Mouse (Mus musculus) C2C12 (cell line): ENCODE results near the gene Bri3. TPM values are rescaled to one million over a fixed set of nuclear protein-coding genes. Genes with fewer than 3 reads are reported as not detected.

ENCODE experiments used
- H3K27me3 ChIP-seq: one replicate; pipeline ENCODE4 v1.6.1; 2011; ENCODE audit not compliant: control insufficient read depth, insufficient read depth, insufficient read length
- H3K36me3 ChIP-seq: one replicate; pipeline ENCODE4 v1.6.1; 2011; ENCODE audit not compliant: control insufficient read depth, insufficient read depth
- H3K4me3 ChIP-seq: one replicate; pipeline ENCODE4 v1.5.1; 2011; ENCODE audit warnings: mild to moderate bottlenecking, control low read depth; ENCODE audit not compliant: poor library complexity, insufficient read depth, severe bottlenecking
- H3K79me2 ChIP-seq: one replicate; pipeline ENCODE4 v1.6.1; 2011; ENCODE audit not compliant: control insufficient read depth, insufficient read depth
- H3K79me3 ChIP-seq: one replicate; pipeline ENCODE4 v1.6.1; 2011; ENCODE audit warnings: low read depth, control low read depth
- H3ac ChIP-seq: one replicate; pipeline ENCODE3; 2011; ENCODE audit warnings: low read depth; ENCODE audit not compliant: control insufficient read depth, insufficient read length
- CEBPB ChIP-seq: IDR thresholded peaks from one replicate; pipeline ENCODE4 v1.6.1; 2011; ENCODE audit warnings: low read depth, mild to moderate bottlenecking, control low read depth, moderate library complexity
- CTCF ChIP-seq: IDR thresholded peaks from one replicate; pipeline ENCODE4 v1.5.1; 2011; ENCODE audit not compliant: control insufficient read depth, insufficient read depth, insufficient read length
- FOSL1 ChIP-seq: IDR thresholded peaks from one replicate; pipeline ENCODE4 v1.8.0; 2011; ENCODE audit warnings: mild to moderate bottlenecking, low read length; ENCODE audit not compliant: poor library complexity, insufficient read depth, severe bottlenecking
- MAX ChIP-seq: IDR thresholded peaks from one replicate; pipeline ENCODE4 v1.6.1; 2011; ENCODE audit warnings: mild to moderate bottlenecking, control low read depth
- MYOD1 ChIP-seq: IDR thresholded peaks from one replicate; pipeline ENCODE4 v1.6.1; 2011; ENCODE audit warnings: low read depth; ENCODE audit not compliant: control insufficient read depth, insufficient read length
- MYOG ChIP-seq: IDR thresholded peaks from one replicate; pipeline ENCODE4 v1.6.1; 2011; ENCODE audit not compliant: control insufficient read depth, insufficient read length; ENCODE audit errors: extremely low read depth
- USF1 ChIP-seq: IDR thresholded peaks from one replicate; pipeline ENCODE4 v1.6.1; 2011; ENCODE audit warnings: low read depth, mild to moderate bottlenecking, control low read depth, moderate library complexity
- polyA plus RNA-seq: library from polyadenylated mRNA; unstranded; fragments of >200 nt; fragmentation: generic; extraction: Trizol; gene quantifications from one replicate; pipeline ENCODE4 v1.2.1, GENCODE M21; 2012; ENCODE audit warnings: missing spikeins

The Bri3 gene
- polyA plus RNA-seq, 1 experiment = 121 TPM

DNA sequence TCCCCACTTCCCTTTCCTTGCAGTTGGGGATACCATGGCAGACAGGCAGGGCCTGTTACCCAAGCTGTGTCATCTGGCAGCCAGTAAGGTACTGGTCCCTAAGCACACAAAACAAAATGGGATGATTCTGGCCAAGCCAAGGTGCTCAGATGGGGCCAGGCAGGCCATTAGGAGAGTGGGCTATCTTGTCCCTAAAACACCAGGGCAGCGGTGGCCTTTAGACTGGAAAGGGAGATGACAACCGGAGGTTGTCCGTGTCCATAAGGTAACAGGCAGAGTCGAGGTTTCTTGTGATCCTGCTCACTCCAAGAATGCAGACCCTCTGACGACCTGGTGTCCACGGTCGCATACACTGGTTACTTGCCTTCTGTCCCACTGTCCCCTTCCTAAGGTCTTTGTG is 25.7 kb downstream of the Bri3 start:
- H3K79me2 ChIP-seq = peaks cover 3% of the 10 kb centered on the region
- no peak overlapping the region for H3K4me3 ChIP-seq
- no peak overlapping the region for H3ac ChIP-seq
- no peaks in the 10 kb centered on the region for H3K79me3 ChIP-seq
- H3K36me3 ChIP-seq = peaks cover 32% of the 10 kb centered on the region
- TF ChIP-seq USF1 = no peak
- no peak for TF ChIP-seq MYOD1
- TF ChIP-seq FOSL1 = no peak
- no peaks in the 10 kb centered on the region for H3K27me3 ChIP-seq

DNA sequence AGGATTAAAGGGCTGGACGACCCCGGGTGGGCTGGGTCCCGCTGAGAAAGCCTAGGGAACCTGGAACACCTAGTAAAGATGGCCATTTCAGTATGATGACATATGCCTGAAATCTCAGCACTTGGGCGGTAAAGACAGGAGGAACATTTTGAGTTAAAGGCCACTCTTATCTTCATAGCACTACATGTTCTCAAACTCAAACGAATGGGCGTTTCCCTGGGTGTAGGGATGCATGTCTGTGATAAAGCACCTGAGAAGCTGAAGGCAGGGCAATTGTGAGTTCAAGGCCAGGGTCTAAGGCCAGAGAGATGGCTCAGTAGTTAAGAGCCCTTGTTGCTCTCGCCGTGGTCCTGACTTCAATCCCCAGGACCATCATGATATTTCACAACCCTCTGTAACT is 26.2 kb downstream of the Bri3 start:
- TF ChIP-seq FOSL1 = no peak

GRCm38 (mm10) chr5:144271118-144271517 is 26.9 kb downstream of the Bri3 start:
- Histone ChIP-seq H3ac (no peak overlapping the region), H3K36me3 (peaks cover 27% of the 10 kb centered on the region), H3K4me3 (no peak overlapping the region), H3K79me3 (no peaks in the 10 kb centered on the region), H3K27me3 (no peaks in the 10 kb centered on the region), H3K79me2 (no peaks in the 10 kb centered on the region)
- TF ChIP-seq USF1 (no peak), MAX (no peak), MYOD1 (no peak), MYOG (no peak), FOSL1 (no peak), CEBPB (no peak), CTCF (no peak)

More for the DNA sequence above, 26.2 kb downstream of the Bri3 start:
- H3K79me2 ChIP-seq = no peaks in the 10 kb centered on the region
- H3K36me3 ChIP-seq = peaks cover 29% of the 10 kb centered on the region
- H3ac ChIP-seq = no peak overlapping the region
- H3K79me3 ChIP-seq = no peaks in the 10 kb centered on the region
- H3K27me3 ChIP-seq = no peaks in the 10 kb centered on the region
- no peak overlapping the region for H3K4me3 ChIP-seq

GRCm38 (mm10) chr5:144271772-144272171 is 27.5 kb downstream of the Bri3 start:
- H3K79me2 ChIP-seq = no peaks in the 10 kb centered on the region
- H3K79me3 ChIP-seq = no peaks in the 10 kb centered on the region
- H3K4me3 ChIP-seq = no peak overlapping the region
- H3K36me3 ChIP-seq = peaks cover 21% of the 10 kb centered on the region
- H3K27me3 ChIP-seq = no peaks in the 10 kb centered on the region
- H3ac ChIP-seq = no peak overlapping the region
- TF ChIP-seq CTCF (no peak), USF1 (no peak), MYOD1 (no peak), MYOG (no peak), CEBPB (no peak), FOSL1 (no peak), MAX (no peak)

DNA sequence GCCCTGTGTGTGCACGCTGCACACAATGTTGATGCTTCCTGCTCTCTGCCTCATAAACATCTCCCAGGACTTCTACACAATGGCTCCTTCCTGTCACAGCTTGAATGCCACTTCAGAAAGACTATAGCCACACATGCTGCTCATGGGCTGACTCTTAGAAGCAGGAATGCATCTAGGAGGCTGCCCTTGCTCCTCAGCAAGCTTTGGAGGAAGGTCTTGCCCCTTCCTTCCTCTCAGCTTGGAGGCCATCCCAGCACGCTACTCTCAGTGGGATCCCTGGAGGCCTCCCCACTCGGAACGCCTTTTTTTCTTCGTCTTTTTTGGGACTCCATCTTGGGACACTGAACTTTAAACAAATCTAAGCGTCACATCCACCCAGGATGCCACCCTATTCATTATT is 30.7 kb downstream of the Bri3 start:
- H3K36me3 ChIP-seq = peaks cover 16% of the 10 kb centered on the region
- H3K27me3 ChIP-seq = no peaks in the 10 kb centered on the region
- TF ChIP-seq MYOD1 (no peak), USF1 (no peak), CTCF (no peak), FOSL1 (no peak), MAX (no peak), CEBPB (no peak), MYOG (no peak)
- H3K79me2 ChIP-seq = no peaks in the 10 kb centered on the region
- H3K4me3 ChIP-seq = no peak overlapping the region
- H3K79me3 ChIP-seq = no peaks in the 10 kb centered on the region
- no peak overlapping the region for H3ac ChIP-seq

DNA sequence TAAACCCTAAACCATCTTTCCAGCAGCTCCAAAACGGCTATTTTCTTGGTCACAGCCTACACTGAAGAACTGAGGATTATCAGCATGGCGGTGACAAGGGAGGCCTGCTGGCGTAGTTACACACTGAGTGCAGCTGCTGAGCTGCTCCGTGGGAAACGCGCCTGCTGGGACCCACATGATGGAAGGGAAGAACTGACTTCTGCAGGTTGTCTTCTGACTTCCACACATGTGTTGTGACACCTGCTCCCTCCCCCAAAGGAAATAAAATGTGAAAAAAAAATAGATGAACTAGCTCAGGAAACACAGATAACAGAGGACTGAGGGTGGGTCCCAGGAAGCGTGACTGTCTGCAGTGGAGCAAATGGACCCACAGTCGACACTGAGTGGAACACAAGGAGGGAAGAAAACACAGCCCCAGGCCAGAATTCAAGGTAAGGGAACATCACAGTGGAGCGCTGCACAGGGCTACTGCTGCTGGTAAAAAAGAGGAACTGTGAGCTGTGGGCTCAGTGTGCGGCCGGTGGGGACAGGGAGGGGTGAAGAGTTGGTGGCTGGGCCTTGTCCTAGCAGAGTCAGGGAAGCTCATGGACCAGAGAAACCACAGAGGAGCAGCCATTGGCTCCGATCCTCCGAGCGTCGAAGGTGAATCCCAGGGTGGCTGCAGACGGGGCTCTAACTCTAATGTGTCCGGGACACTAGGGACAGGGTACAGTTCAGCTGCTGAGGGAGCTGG is 32.8 kb downstream of the Bri3 start:
- TF ChIP-seq CEBPB = no peak
- no peak for TF ChIP-seq FOSL1
- TF ChIP-seq MAX = no peak
- TF ChIP-seq MYOG = no peak
- TF ChIP-seq USF1 = no peak
- TF ChIP-seq CTCF = no peak
- TF ChIP-seq MYOD1 = no peak
- Histone ChIP-seq H3K4me3 (no peak overlapping the region), H3K27me3 (no peaks in the 10 kb centered on the region), H3K36me3 (peaks cover 17% of the 10 kb centered on the region), H3K79me3 (no peaks in the 10 kb centered on the region), H3ac (no peak overlapping the region), H3K79me2 (no peaks in the 10 kb centered on the region)
